Mouse (Mus musculus): Measurements from ENCODE around the gene Elovl5. TPM values are rescaled to one million over a fixed set of nuclear protein-coding genes. Genes with fewer than 3 reads are reported as not detected.

Elovl5 gene
- polyA plus RNA-seq, 1 experiment from 2014 or later, result 57.8 TPM

DNA sequence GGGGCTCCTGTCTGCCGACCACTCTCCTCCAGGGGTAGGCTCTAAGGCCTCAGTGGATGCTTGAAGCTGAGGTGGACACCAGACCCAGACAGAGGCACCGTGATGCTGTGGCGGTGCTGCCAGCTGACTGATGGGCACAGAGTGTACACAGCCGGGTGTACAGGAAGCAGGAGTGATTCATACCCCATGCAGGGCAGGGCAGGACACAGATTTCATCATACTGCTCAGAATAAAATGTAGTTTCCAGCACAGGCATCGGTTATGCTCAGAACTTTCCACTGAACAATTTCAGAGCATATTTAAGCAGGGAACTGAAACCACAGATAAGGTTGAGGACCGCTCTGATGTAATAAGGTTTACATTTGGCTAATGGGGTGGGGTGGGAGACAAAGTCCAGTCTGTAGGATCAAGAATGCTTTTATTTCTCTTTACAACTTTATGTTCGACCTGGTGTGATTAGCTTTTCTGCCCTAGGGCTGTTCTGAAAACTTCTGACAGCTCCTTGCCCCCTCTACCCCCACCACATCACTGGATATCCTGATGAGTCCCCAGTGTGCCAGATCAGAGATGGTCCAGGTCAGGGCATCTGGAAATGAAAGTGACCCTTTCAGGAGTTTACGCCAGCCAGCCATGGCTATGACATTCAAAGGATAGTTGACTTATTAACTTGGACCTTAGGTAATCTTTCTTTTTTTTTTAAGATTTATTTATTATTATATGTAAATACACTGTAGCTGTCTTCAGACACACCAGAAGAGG is 105.2 kb downstream of the Elovl5 start:
- Histone ChIP-seq H3K27ac (replicated peaks) (no peak overlapping the region), H3K9ac (no peak overlapping the region), H3K9me3 (replicated peaks) (no peaks in the 10 kb centered on the region), H3K4me3 (replicated peaks) (no peak overlapping the region), H3K4me2 (replicated peaks) (no peak overlapping the region), H3K36me3 (no peaks in the 10 kb centered on the region), H3K27me3 (no peaks in the 10 kb centered on the region), H3K4me1 (0 out of 2 replicates have a peak, but pooled peaks cover 12% of the 10 kb centered on the region)
- no peak for ATAC-seq (ENCODE audit: insufficient number of reproducible peaks, low FRiP score, low TSS enrichment, low read depth)
- WGBS, result 57% methylated on average over 8 of the region's 8 CpGs

DNA sequence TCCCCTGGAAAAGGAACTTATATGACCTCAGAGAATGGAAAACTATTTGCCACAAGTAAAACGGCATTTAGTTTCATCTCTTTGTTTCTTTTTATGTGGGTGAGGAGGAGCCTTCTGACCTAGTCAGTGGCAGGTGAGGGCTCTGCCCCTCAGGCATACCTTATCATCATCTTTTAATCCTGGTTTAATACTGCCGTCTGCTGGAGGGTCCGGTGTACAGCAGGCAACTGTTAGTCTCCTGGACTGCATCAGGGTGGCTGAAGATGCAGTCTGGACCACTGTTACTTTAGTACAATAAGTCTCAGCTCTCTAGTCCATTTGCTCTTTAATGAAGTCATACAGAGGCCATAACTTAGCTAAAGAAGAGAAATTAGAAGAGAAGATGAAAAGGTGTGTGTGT is 107.7 kb downstream of the Elovl5 start:
- Histone ChIP-seq H3K27ac (replicated peaks) (no peak overlapping the region), H3K4me3 (replicated peaks) (no peak overlapping the region), H3K36me3 (no peaks in the 10 kb centered on the region), H3K9me3 (replicated peaks) (no peaks in the 10 kb centered on the region), H3K27me3 (no peaks in the 10 kb centered on the region), H3K4me1 (0 out of 2 replicates have a peak, but pooled peaks cover 12% of the 10 kb centered on the region), H3K4me2 (replicated peaks) (no peak overlapping the region), H3K9ac (no peak overlapping the region)
- WGBS, result 14% methylated on average over 3 of the region's 3 CpGs
- ATAC-seq (ENCODE audit: insufficient number of reproducible peaks, low FRiP score, low TSS enrichment, low read depth), result no peak

DNA sequence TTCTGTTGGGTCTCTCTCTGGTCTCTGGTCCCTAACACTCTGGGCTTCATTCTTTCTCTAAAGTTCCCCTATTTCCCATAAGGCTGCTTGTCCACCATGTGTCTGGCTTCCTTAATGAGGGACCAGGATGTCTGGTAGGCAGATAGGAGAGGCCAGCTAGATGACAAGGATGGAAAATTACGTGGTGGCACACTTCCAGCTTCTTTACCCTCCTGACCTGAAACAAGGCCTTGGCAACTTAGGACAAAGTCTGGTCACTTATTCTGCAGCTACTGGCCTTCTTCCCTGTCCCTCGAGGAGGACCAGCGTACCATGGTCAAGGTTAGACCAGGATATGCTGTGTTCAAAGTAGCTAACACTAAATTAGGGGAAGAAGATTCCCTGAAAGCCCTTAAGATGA is 109.9 kb downstream of the Elovl5 start:
- Histone ChIP-seq H3K4me2 (replicated peaks) (no peak overlapping the region), H3K4me1 (0 out of 2 replicates have a peak, but pooled peaks cover 2% of the 10 kb centered on the region), H3K36me3 (no peaks in the 10 kb centered on the region), H3K27ac (replicated peaks) (no peak overlapping the region), H3K4me3 (replicated peaks) (no peak overlapping the region), H3K27me3 (no peaks in the 10 kb centered on the region), H3K9ac (no peak overlapping the region), H3K9me3 (replicated peaks) (no peaks in the 10 kb centered on the region)
- WGBS, result 77% methylated on average over 3 of the region's 3 CpGs
- ATAC-seq (ENCODE audit: insufficient number of reproducible peaks, low FRiP score, low TSS enrichment, low read depth), result no peak

DNA sequence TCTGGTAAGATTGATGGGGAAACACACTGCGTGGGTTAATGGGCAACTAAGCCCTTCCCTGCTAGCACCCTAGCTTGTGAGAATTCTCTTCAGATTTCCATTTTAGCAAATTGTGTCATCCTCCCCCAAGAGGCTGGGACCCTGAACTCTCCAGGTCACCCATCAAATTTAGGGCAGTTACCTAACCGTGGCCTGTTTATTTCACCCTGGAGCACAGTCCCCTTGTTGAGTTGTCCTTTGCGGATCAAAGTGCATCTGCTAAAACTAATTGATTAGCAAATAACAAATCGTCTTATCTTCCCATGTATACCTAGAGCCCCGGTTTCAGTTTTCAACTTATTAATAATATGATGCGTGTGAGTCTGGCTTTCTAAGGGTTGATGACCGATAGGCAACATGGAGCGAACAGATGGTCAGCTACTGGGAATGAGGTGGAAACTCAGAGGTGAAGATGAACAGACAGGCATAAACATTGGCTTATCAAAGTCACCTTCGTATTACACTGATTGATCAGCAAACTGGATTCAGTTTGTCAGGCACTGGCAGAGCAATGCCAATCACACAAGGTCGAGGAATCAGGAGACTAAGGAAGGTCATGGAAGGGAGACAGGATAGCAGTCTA is 113.8 kb downstream of the Elovl5 start:
- 87% methylated on average over 10 of the region's 10 CpGs for WGBS
- ATAC-seq (ENCODE audit: insufficient number of reproducible peaks, low FRiP score, low TSS enrichment, low read depth), result no peak
- Histone ChIP-seq H3K36me3 (no peaks in the 10 kb centered on the region), H3K4me3 (replicated peaks) (no peak overlapping the region), H3K27ac (replicated peaks) (no peak overlapping the region), H3K9ac (no peak overlapping the region), H3K9me3 (replicated peaks) (no peaks in the 10 kb centered on the region), H3K4me2 (replicated peaks) (no peak overlapping the region), H3K4me1 (no peaks in the 10 kb centered on the region), H3K27me3 (no peaks in the 10 kb centered on the region)

DNA sequence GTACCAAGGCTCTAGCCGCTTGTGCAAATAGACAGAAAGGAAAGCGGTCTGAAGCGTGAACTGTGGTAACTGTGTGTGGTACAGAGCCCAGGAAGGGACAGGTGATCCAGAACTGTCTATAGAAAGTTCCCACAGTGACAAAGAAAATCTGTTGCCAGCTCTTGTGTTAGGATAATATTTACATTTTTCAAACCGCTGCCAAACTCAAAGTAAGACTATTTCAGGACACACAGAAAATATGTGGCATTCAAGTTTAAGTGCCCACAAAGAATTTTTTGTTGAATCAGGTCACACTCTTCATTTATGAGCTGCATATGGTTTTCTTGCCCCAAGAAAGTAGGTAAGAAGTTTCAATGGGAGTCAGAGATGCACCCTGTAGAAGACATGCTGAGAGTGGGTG is 115.8 kb downstream of the Elovl5 start:
- no peak for ATAC-seq (ENCODE audit: insufficient number of reproducible peaks, low FRiP score, low TSS enrichment, low read depth)
- Histone ChIP-seq H3K9me3 (replicated peaks) (no peaks in the 10 kb centered on the region), H3K9ac (no peak overlapping the region), H3K27ac (replicated peaks) (no peak overlapping the region), H3K27me3 (no peaks in the 10 kb centered on the region), H3K4me1 (no peaks in the 10 kb centered on the region), H3K4me3 (replicated peaks) (no peak overlapping the region), H3K36me3 (no peaks in the 10 kb centered on the region), H3K4me2 (replicated peaks) (no peak overlapping the region)
- WGBS, result 93% methylated on average over 4 of the region's 4 CpGs

Other genes starting within 250 kb of the Elovl5 start
- gene Gclc, start 162.8 kb upstream of the Elovl5 start, polyA plus RNA-seq (2015; fragmentation: Nextera tagmentation; extraction: Ambion mirVana), result 16.3 and 17.1 TPM in 2 replicates
- not detected in 2 replicates for gene Gcm1, start 134.6 kb downstream of the Elovl5 start, polyA plus RNA-seq (2015; fragmentation: Nextera tagmentation; extraction: Ambion mirVana)
- 41.2 and 45.9 TPM in 2 replicates for gene Fbxo9, start 191.7 kb downstream of the Elovl5 start, polyA plus RNA-seq (2015; fragmentation: Nextera tagmentation; extraction: Ambion mirVana)
- 23.9 and 26.3 TPM in 2 replicates for gene Ick, start 191.8 kb downstream of the Elovl5 start, polyA plus RNA-seq (2015; fragmentation: Nextera tagmentation; extraction: Ambion mirVana)

Data from embryonic facial prominence, embryonic 15.5 days (tissue).